Mouse (Mus musculus) midbrain, embryonic 15.5 days (tissue): ENCODE data around the gene Dbf4. TPM values are rescaled to one million over a fixed set of nuclear protein-coding genes. Genes with fewer than 3 reads are reported as not detected.
A peak's percentile ranks its signal among the peaks of the same experiment; 100 is the strongest.

ENCODE experiments used
- ATAC-seq: fragments of 200-750 bp; cut with Nextera tagmentation; replicated peaks from 2 replicates; pipeline ENCODE4 v1.8.0; 2017; ENCODE audit warnings: moderate TSS enrichment
- H3K27ac ChIP-seq: fragments of 300-500 bp; sonication (generic); 2 replicates; pipeline ENCODE4 v1.5.1; 2015; ENCODE audit warnings: mild to moderate bottlenecking, inconsistent platforms
- H3K27me3 ChIP-seq: fragments of 300-500 bp; sonication (generic); replicated peaks from 2 replicates; pipeline ENCODE4 v1.6.1; 2015; ENCODE audit warnings: inconsistent platforms
- H3K36me3 ChIP-seq: fragments of 300-500 bp; sonication (generic); replicated peaks from 2 replicates; pipeline ENCODE4 v1.6.1; 2015; ENCODE audit warnings: inconsistent platforms
- H3K4me1 ChIP-seq: fragments of 300-500 bp; sonication (generic); 2 replicates; pipeline ENCODE4 v1.6.1; 2015; ENCODE audit warnings: inconsistent platforms
- H3K4me2 ChIP-seq: fragments of 300-500 bp; sonication (generic); 2 replicates; pipeline ENCODE4 v1.6.1; 2015; ENCODE audit warnings: inconsistent platforms, mild to moderate bottlenecking, moderate library complexity
- H3K4me3 ChIP-seq: fragments of 300-500 bp; sonication (generic); 2 replicates; pipeline ENCODE4 v1.5.1; 2015; ENCODE audit warnings: mild to moderate bottlenecking, inconsistent platforms
- H3K9ac ChIP-seq: fragments of 300-500 bp; sonication (generic); 2 replicates; pipeline ENCODE4 v1.6.1; 2015; ENCODE audit warnings: mild to moderate bottlenecking, inconsistent platforms
- H3K9me3 ChIP-seq: fragments of 300-500 bp; sonication (generic); 2 replicates; pipeline ENCODE4 v1.6.1; 2016; ENCODE audit warnings: inconsistent platforms
- WGBS: fragments of 180-500 bp; shearing (Covaris S2); methylation state at CpG from one replicate; pipeline ENCODE4 v1.1.7; 2015; ENCODE audit warnings: mixed read lengths; 5-methylcytosine and 5-hydroxymethylcytosine counted together
- polyA plus RNA-seq: library from polyadenylated mRNA; unstranded; fragments of >200 nt; fragmentation: Nextera tagmentation; extraction: Ambion mirVana; gene quantifications from 2 replicates; pipeline ENCODE4 v1.2.1, GENCODE M21; 2015

The Dbf4 gene
- 9.6 and 9.7 TPM in 2 replicates for polyA plus RNA-seq

DNA sequence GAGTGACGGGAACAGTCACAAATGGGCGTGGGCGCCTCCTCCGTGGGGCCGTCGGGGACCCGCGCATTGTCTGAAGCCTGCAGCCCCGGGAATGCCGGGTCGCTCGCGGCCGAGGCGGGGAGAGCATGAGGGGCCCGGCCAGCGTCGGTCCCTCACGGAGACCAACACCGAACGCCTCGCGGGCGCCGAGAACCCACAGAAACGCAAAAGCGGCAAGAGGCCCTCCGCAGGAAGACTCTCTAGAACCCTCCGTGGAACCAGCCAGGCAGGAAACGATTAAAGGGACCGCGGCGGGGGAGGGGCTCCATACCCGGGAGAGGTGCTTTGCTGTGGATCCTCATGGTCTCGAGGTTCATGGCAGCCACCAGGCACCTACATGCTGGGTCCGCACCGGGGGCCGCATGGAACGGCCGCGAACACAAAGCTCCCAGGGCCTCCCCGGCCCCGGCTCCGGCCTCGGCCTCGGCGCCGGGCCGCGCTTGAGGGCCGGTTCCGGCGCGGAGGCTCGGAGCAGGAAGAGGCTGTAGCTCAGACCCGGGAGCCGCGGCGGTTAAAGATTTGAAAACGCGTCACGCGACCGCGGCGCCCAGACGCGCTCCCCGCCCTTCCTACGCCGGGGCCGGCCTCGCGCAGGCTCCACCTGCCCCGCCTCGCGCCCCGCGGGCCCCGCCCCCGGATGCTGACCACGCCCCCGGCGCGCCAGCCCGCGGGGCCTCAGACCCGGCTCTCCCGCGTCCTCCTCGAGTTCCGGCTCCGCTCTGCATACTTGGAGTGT, at the start of gene Dbf4, which contains the start of gene Slc25a40:
Gene Dbf4, minus strand, starts transcription at position 560 of the 775 bp plus-strand sequence.
Gene Slc25a40, plus strand, starts transcription at position 694 of the 775 bp plus-strand sequence.
- 0% methylated on average over 93 of the region's 93 CpGs for WGBS
- H3K4me2 ChIP-seq: peak within 1 kb of the TSS; percentile 94
- H3K9me3 ChIP-seq: no peaks in the 10 kb centered on the region
- H3K27me3 ChIP-seq: no peaks in the 10 kb centered on the region
- peak; percentile 98 for ATAC-seq
- peak within 1 kb of the TSS; percentile 82 for H3K27ac ChIP-seq
- H3K36me3 ChIP-seq: 0 out of 2 replicates have a peak, but pooled peaks cover 2% of the 10 kb centered on the region
- peaks cover 11% of the 10 kb centered on the region for H3K4me1 ChIP-seq
- H3K9ac ChIP-seq: peak within 1 kb of the TSS; percentile 63
- peak within 1 kb of the TSS; percentile 94 for H3K4me3 ChIP-seq

- Histone ChIP-seq H3K27ac (no peak overlapping the region), H3K4me1 (no peaks in the 10 kb centered on the region), H3K4me2 (no peak overlapping the region), H3K9me3 (no peaks in the 10 kb centered on the region), H3K36me3 (0 out of 2 replicates have a peak, but pooled peaks cover 4% of the 10 kb centered on the region), H3K9ac (no peak overlapping the region), H3K27me3 (no peaks in the 10 kb centered on the region), H3K4me3 (no peak overlapping the region)
- WGBS: 90% methylated on average over 5 of the region's 5 CpGs
- ATAC-seq: no peak
Measured at GRCm38 (mm10) chr5:8456561-8456960, 34.0 kb upstream of the Dbf4 start.

GRCm38 (mm10) chr5:8455565-8455964, 33.0 kb upstream of the Dbf4 start:
- no peak overlapping the region for H3K4me3 ChIP-seq
- H3K9me3 ChIP-seq: no peaks in the 10 kb centered on the region
- H3K4me1 ChIP-seq: no peaks in the 10 kb centered on the region
- no peaks in the 10 kb centered on the region for H3K27me3 ChIP-seq
- no peak overlapping the region for H3K27ac ChIP-seq
- no peak overlapping the region for H3K4me2 ChIP-seq
- no peak overlapping the region for H3K9ac ChIP-seq
- no peak for ATAC-seq
- H3K36me3 ChIP-seq: 0 out of 2 replicates have a peak, but pooled peaks cover 4% of the 10 kb centered on the region

- WGBS: 71% methylated on average over 2 of the region's 2 CpGs
- Histone ChIP-seq H3K4me2 (no peak overlapping the region), H3K9ac (no peak overlapping the region), H3K4me1 (no peaks in the 10 kb centered on the region), H3K9me3 (no peaks in the 10 kb centered on the region), H3K4me3 (no peak overlapping the region), H3K36me3 (0 out of 2 replicates have a peak, but pooled peaks cover 4% of the 10 kb centered on the region), H3K27me3 (no peaks in the 10 kb centered on the region), H3K27ac (no peak overlapping the region)
- no peak for ATAC-seq
Measured at GRCm38 (mm10) chr5:8439095-8439494, 16.6 kb upstream of the Dbf4 start.

GRCm38 (mm10) chr5:8437481-8438156, 15.1 kb upstream of the Dbf4 start:
- H3K27ac ChIP-seq: no peak overlapping the region
- ATAC-seq: no peak
- 90% methylated on average over 5 of the region's 5 CpGs for WGBS
- no peak overlapping the region for H3K9ac ChIP-seq
- no peaks in the 10 kb centered on the region for H3K27me3 ChIP-seq
- H3K4me1 ChIP-seq: no peaks in the 10 kb centered on the region
- 0 out of 2 replicates have a peak, but pooled peaks cover 4% of the 10 kb centered on the region for H3K36me3 ChIP-seq
- H3K4me2 ChIP-seq: no peak overlapping the region
- no peak overlapping the region for H3K4me3 ChIP-seq
- no peaks in the 10 kb centered on the region for H3K9me3 ChIP-seq

- no peak overlapping the region for H3K9ac ChIP-seq
- WGBS: 86% methylated on average over 5 of the region's 5 CpGs
- no peaks in the 10 kb centered on the region for H3K27me3 ChIP-seq
- H3K4me1 ChIP-seq: peaks cover 11% of the 10 kb centered on the region
- ATAC-seq: no peak
- no peak overlapping the region for H3K27ac ChIP-seq
- H3K4me2 ChIP-seq: no peak overlapping the region
- H3K9me3 ChIP-seq: no peaks in the 10 kb centered on the region
- no peak overlapping the region for H3K4me3 ChIP-seq
- no peaks in the 10 kb centered on the region for H3K36me3 ChIP-seq
Measured at GRCm38 (mm10) chr5:8425899-8426298, 3.4 kb upstream of the Dbf4 start.

DNA sequence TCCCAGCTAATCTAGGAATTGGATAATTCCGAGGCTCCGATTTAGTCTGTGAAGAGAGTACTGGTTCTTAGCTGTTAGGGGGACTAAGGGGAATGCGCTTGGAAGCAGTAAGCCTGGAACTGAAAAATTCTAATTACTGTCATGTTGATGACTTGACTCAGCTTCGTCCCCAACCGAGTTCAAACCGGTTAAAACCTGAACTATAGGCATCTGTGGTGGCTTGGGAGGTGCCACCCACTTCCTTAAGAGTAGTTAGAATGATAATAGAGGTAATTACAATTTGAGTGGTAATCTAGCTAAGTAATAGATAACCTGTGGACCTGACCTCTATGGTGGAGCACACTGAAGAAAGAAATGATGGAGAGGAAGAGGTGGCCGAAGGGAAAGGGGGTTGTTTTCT, 1.6 kb upstream of the Dbf4 start:
- H3K36me3 ChIP-seq: no peaks in the 10 kb centered on the region
- H3K4me2 ChIP-seq: peak overlapping the region; percentile 94
- peaks cover 11% of the 10 kb centered on the region for H3K4me1 ChIP-seq
- H3K9me3 ChIP-seq: no peaks in the 10 kb centered on the region
- no peak for ATAC-seq
- H3K9ac ChIP-seq: no peak overlapping the region
- 16% methylated on average over 7 of the region's 7 CpGs for WGBS
- no peaks in the 10 kb centered on the region for H3K27me3 ChIP-seq
- H3K4me3 ChIP-seq: peak overlapping the region; percentile 94
- no peak overlapping the region for H3K27ac ChIP-seq

- Histone ChIP-seq H3K27ac (peak overlapping the region; percentile 82), H3K27me3 (no peaks in the 10 kb centered on the region), H3K9me3 (no peaks in the 10 kb centered on the region), H3K4me2 (peak overlapping the region; percentile 94), H3K4me1 (peaks cover 11% of the 10 kb centered on the region), H3K4me3 (peak overlapping the region; percentile 94), H3K36me3 (no peaks in the 10 kb centered on the region), H3K9ac (peak overlapping the region; percentile 63)
- peak; percentile 53 for ATAC-seq
- under 1% methylated on average over 40 of the region's 40 CpGs for WGBS
Measured at GRCm38 (mm10) chr5:8422932-8423928, 714 bp upstream of the Dbf4 start.

DNA sequence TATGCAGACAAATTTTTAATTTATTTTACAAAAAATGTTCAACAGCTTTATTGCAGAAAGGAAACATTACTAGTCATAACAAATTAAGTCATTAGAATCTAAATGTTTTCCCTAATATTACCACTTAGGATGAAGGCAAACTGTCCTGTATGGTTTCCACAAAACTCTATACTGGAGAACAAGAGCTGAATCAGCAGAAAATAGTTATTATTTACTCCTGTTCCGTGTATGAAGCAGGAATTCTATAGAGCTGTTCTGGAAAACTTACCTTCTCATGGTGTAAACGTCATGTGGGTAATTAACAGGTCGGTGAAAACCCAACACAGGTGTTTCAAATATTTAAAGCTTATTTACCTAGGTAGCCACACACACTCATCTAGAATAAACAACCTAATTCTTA, 1.1 kb downstream of the Dbf4 start:
- ATAC-seq: no peak
- Histone ChIP-seq H3K9me3 (no peaks in the 10 kb centered on the region), H3K36me3 (0 out of 2 replicates have a peak, but pooled peaks cover 2% of the 10 kb centered on the region), H3K4me2 (peak overlapping the region; percentile 94), H3K9ac (peak overlapping the region; percentile 63; the same call in 1 of the 2 replicates), H3K27ac (no peak overlapping the region), H3K27me3 (no peaks in the 10 kb centered on the region), H3K4me1 (peaks cover 11% of the 10 kb centered on the region), H3K4me3 (peak overlapping the region; percentile 94)
- 13% methylated on average over 3 of the region's 3 CpGs for WGBS

- no peak overlapping the region for H3K27ac ChIP-seq
- no peak overlapping the region for H3K4me2 ChIP-seq
- peaks cover 5% of the 10 kb centered on the region for H3K4me1 ChIP-seq
- WGBS: 41% methylated on average over 1 of the region's 1 CpGs
- no peak overlapping the region for H3K9ac ChIP-seq
- H3K4me3 ChIP-seq: no peak overlapping the region
- ATAC-seq: no peak
- H3K9me3 ChIP-seq: no peaks in the 10 kb centered on the region
- 0 out of 2 replicates have a peak, but pooled peaks cover 2% of the 10 kb centered on the region for H3K36me3 ChIP-seq
- H3K27me3 ChIP-seq: no peaks in the 10 kb centered on the region
Measured at GRCm38 (mm10) chr5:8417443-8417842, 5.1 kb downstream of the Dbf4 start.

GRCm38 (mm10) chr5:8416683-8417413, 5.7 kb downstream of the Dbf4 start:
- H3K4me3 ChIP-seq: no peak overlapping the region
- H3K27ac ChIP-seq: no peak overlapping the region
- 90% methylated on average over 3 of the region's 3 CpGs for WGBS
- H3K4me2 ChIP-seq: no peak overlapping the region
- H3K27me3 ChIP-seq: no peaks in the 10 kb centered on the region
- 0 out of 2 replicates have a peak, but pooled peaks cover 2% of the 10 kb centered on the region for H3K36me3 ChIP-seq
- no peaks in the 10 kb centered on the region for H3K9me3 ChIP-seq
- H3K4me1 ChIP-seq: peaks cover 5% of the 10 kb centered on the region
- ATAC-seq: no peak
- no peak overlapping the region for H3K9ac ChIP-seq
